Comparison of ENCODE assay signal across 20 mouse cellular contexts in the genomic region with DNA sequence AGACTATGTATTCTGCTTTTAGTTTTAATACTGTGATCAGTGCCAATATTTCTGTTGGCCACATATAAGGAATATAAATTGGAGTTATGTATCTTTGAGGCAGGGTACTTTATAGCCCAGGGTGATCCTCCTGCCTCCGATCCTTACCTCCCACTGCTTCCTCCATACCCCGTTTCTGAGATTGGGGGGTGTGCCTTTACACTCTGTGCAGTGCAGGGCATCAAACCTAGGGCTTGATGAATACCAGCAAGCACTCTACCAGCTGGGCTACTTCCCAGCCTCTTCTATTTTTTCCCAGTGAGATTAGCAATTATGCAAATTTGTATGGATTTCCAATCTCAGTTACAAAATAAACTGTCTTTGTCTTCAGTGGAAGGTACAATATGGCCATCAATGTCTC.
"Had no signal": no experiment of that assay in that cellular context is flagged by ENCODE, and none has a peak within 500 bp of the region (broad histone marks: within the 10 kb centered on the region; RNA-seq: fewer than 3 reads in every experiment).

No protein-coding gene starts in this region.

- H3K27me3 ChIP-seq: kidney, embryonic 15.5 days; liver, embryonic 13.5 days; stomach, embryonic 15.5 days had no signal

- H3K9me3 ChIP-seq: kidney, embryonic 15.5 days; liver, embryonic 13.5 days; stomach, embryonic 15.5 days had no signal

- H3K4me1 ChIP-seq: kidney, embryonic 15.5 days; liver, embryonic 13.5 days; stomach, embryonic 15.5 days had no signal

- H3K4me2 ChIP-seq: kidney, embryonic 15.5 days; liver, embryonic 13.5 days; midbrain, embryonic 11.5 days; stomach, embryonic 15.5 days had no signal

- DNase-seq: kidney, adult 11 months; kidney, adult 8-10 months; kidney, postnatal 10 days; kidney, postnatal 36 days; layer of hippocampus, postnatal 36 days; liver, embryonic 13.5 days; lung, adult 2 months; lung, postnatal 14 days; lung, postnatal 4 days; midbrain, embryonic 14.5 days; retina, postnatal 1 day; right cerebral cortex, postnatal 25 days; spleen, adult 18-20 months; thymus, adult 2 months; thymus, postnatal 14 days; thymus, postnatal 4 days had no signal

- H3K27ac ChIP-seq: kidney, embryonic 15.5 days; left cerebral cortex, adult 2 months; liver, embryonic 13.5 days; stomach, embryonic 15.5 days had no signal

- H3K9ac ChIP-seq: kidney, embryonic 15.5 days; liver, embryonic 13.5 days; stomach, embryonic 15.5 days had no signal

- H3K4me3 ChIP-seq: kidney, embryonic 15.5 days; left cerebral cortex, adult 2 months; liver, embryonic 13.5 days; stomach, embryonic 15.5 days had no signal

- H3K36me3 ChIP-seq: kidney, embryonic 15.5 days; liver, embryonic 13.5 days; stomach, embryonic 15.5 days had no signal
